ENCODE assay signal across 8 mouse cellular contexts in the genomic region with DNA sequence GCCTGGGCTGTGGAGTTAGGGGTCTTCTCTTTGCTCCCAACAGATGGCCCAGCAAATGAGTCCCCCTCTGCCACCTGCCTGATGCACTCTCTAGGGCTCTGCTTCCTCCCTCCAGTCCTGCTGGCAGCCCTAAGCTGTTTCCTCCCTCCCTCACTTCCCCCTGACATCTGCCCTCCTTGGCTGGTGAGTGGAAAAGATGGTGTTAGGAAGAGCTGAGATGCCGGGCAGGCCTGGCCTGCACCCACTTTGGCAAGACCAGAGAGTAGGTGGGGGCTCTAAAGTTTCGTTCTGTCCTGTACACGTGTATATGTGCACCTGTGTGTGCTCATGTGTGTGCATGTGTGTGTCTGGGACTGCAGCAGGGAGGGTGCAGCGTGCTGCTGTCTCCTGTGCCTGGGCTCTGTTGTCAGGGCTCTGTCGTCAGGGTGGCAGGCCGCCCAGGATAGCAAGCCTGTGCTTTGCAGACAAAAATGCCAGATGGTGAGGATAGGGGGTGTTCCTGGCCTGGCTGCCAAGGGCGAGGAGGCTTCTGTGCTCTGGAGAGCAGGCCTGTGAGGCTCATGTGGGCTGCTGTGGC.
DNase-seq lines count a peak whose midpoint lies in the region; ATAC-seq and TF ChIP-seq lines count a peak whose summit lies in the region.

No protein-coding gene starts in this region.

- intact Hi-C loops in heart, postnatal 36 days (cut with DNase I): no loop called here

- H3K36me3 ChIP-seq in midbrain, postnatal 0 days (ENCODE audit: insufficient read depth, low read length): no peaks in the 10 kb centered on the region

- 20% methylated on average over 7 of the region's 7 CpGs for WGBS in midbrain, postnatal 0 days

- DNase-seq in 3T3-L1 (ENCODE audit: low read depth, low spot score): peak; percentile 1
- DNase-seq in cerebellum, adult 8-10 months: peak; percentile 94
- DNase-seq in frontal cortex, postnatal 10 days (ENCODE audit: low spot score in 2 of 2): peak; percentile 84 to 90
- DNase-seq in heart, postnatal 36 days: peak; percentile 68 to 75
- DNase-seq in left cerebral cortex, adult 9 months (ENCODE audit: low spot score in 2 of 2): peak; percentile 82 to 93
- DNase-seq in midbrain, postnatal 0 days (ENCODE audit: low spot score): peak; percentile 94
- DNase-seq in testis, postnatal 14 days (ENCODE audit: low spot score): peak; percentile 33

- no peaks in the 10 kb centered on the region for H3K27me3 ChIP-seq in midbrain, postnatal 0 days (ENCODE audit: insufficient read depth, low read length)

- H3K9ac ChIP-seq in midbrain, postnatal 0 days (replicated peaks; ENCODE audit: low read length, poor library complexity, severe bottlenecking): no peak overlapping the region

- H3K27ac ChIP-seq in midbrain, postnatal 0 days (ENCODE audit: low read depth, low read length): peak overlapping the region; percentile 71

- no peak overlapping the region for H3K4me2 ChIP-seq in midbrain, postnatal 0 days (ENCODE audit: low read depth, low read length, poor library complexity, severe bottlenecking)

- TF ChIP-seq CTCF in midbrain, postnatal 0 days (IDR thresholded peaks at IDR 0.05): peak; percentile 28; the same call in 1 of the 2 replicates

- peak; percentile 92 for ATAC-seq in midbrain, postnatal 0 days (ENCODE audit: low FRiP score)
- ATAC-seq in CD4-positive, CD25-positive, alpha-beta regulatory T cell, adult 4 months: no peak

- peaks cover 14% of the 10 kb centered on the region for H3K4me1 ChIP-seq in midbrain, postnatal 0 days (ENCODE audit: insufficient read depth, low read length)

- H3K9me3 ChIP-seq in midbrain, postnatal 0 days (ENCODE audit: low read length): no peaks in the 10 kb centered on the region

- H3K4me3 ChIP-seq in midbrain, postnatal 0 days (ENCODE audit: low read depth, low read length): no peak overlapping the region

Comparison
In these comparisons a context has a peak if more than half of its experiments do, and no peak if none do; other contexts are left out.
1. DNase-seq: peak in every context shown above with its lines; median percentile 94 in cerebellum, adult 8-10 months; 94 in midbrain, postnatal 0 days; 88 in left cerebral cortex, adult 9 months; 87 in frontal cortex, postnatal 10 days; 72 in heart, postnatal 36 days; 33 in testis, postnatal 14 days; 1 in 3T3-L1.